Mouse (Mus musculus) embryonic facial prominence, embryonic 14.5 days (tissue): ENCODE results near the gene Fopnl. TPM values are rescaled to one million over a fixed set of nuclear protein-coding genes. Genes with fewer than 3 reads are reported as not detected.

Experiments
- polyA plus RNA-seq: library from polyadenylated mRNA; unstranded; fragments of >200 nt; fragmentation: Nextera tagmentation; extraction: Ambion mirVana; gene quantifications from 2 replicates; pipeline ENCODE4 v1.2.1, GENCODE M21; 2014

The Fopnl gene
- polyA plus RNA-seq, 1 experiment from 2014 or later = 126 TPM

Other genes starting within 250 kb of the Fopnl start
- gene Nde1, start 154.1 kb downstream of the Fopnl start, polyA plus RNA-seq = 79.8 and 97.3 TPM in 2 replicates
- 14.8 and 14.9 TPM in 2 replicates for gene Marf1, start 154.1 kb downstream of the Fopnl start, polyA plus RNA-seq
- 2.7 and 4.0 TPM in 2 replicates for gene Myh11, start 26.0 kb downstream of the Fopnl start, polyA plus RNA-seq
- 9.7 and 10.4 TPM in 2 replicates for gene Abcc1, start 44.2 kb upstream of the Fopnl start, polyA plus RNA-seq
- gene A630010A05Rik, start 244.9 kb upstream of the Fopnl start, polyA plus RNA-seq = not detected in 2 replicates